Mouse (Mus musculus) retina, adult 2 months (tissue): ENCODE data around the gene Pip4p1.
"Not testable (repeated sequence)": the region's sequence is repeated elsewhere in the genome, so short reads cannot be mapped to it uniquely, and the experiment has no call there.

Source experiments
- DNase-seq: peaks from one replicate; pipeline ENCODE4 v3.0.0-alpha.2; 2012; ENCODE audit warnings: low read depth, low spot score

Gene Pip4p1

GRCm38 (mm10) chr14:50938940-50939339, 8.3 kb upstream of the Pip4p1 start:
- no peak for DNase-seq

GRCm38 (mm10) chr14:50938119-50938908, 7.7 kb upstream of the Pip4p1 start:
- no peak for DNase-seq

GRCm38 (mm10) chr14:50936649-50937048, 6.0 kb upstream of the Pip4p1 start:
- no peak for DNase-seq

- DNase-seq = no peak
Measured at GRCm38 (mm10) chr14:50931493-50932020, 901 bp upstream of the Pip4p1 start.

- DNase-seq = no peak
Measured at GRCm38 (mm10) chr14:50930377-50930753, 291 bp downstream of the Pip4p1 start.

GRCm38 (mm10) chr14:50929951-50930350, 705 bp downstream of the Pip4p1 start:
- no peak for DNase-seq

- no peak for DNase-seq
Measured at GRCm38 (mm10) chr14:50927366-50927765, 3.3 kb downstream of the Pip4p1 start.

GRCm38 (mm10) chr14:50925111-50925920, 5.3 kb downstream of the Pip4p1 start:
- DNase-seq = no peak

- DNase-seq = peak; percentile 80
Measured at GRCm38 (mm10) chr14:50924281-50925064, 6.2 kb downstream of the Pip4p1 start, which contains the start of the genes Osgep and Apex1. Gene Osgep (minus strand): TSS chr14:50924893. Gene Apex1 (plus strand): TSS chr14:50924968.

- not testable (repeated sequence) for DNase-seq
Measured at GRCm38 (mm10) chr14:50923437-50923836, 7.2 kb downstream of the Pip4p1 start.

GRCm38 (mm10) chr14:50911356-50911755, 19.3 kb downstream of the Pip4p1 start:
- no peak for DNase-seq

GRCm38 (mm10) chr14:50908126-50908525, 22.5 kb downstream of the Pip4p1 start:
- no peak for DNase-seq

GRCm38 (mm10) chr14:50905327-50905726, 25.3 kb downstream of the Pip4p1 start:
- not testable (repeated sequence) for DNase-seq

GRCm38 (mm10) chr14:50904828-50905129, 25.9 kb downstream of the Pip4p1 start:
- no peak for DNase-seq

- no peak for DNase-seq
Measured at GRCm38 (mm10) chr14:50903973-50904827, 26.5 kb downstream of the Pip4p1 start.

- not testable (repeated sequence) for DNase-seq
Measured at GRCm38 (mm10) chr14:50897992-50898391, 32.7 kb downstream of the Pip4p1 start.

- DNase-seq = no peak
Measured at GRCm38 (mm10) chr14:50897374-50897765, 33.3 kb downstream of the Pip4p1 start, which contains the start of gene Klhl33. Gene Klhl33 (minus strand): TSS chr14:50897507.

GRCm38 (mm10) chr14:50896747-50897373, 33.8 kb downstream of the Pip4p1 start:
- DNase-seq = no peak

GRCm38 (mm10) chr14:50895985-50896746, 34.5 kb downstream of the Pip4p1 start:
- peak; percentile 33 for DNase-seq
